Mouse (Mus musculus): ENCODE results near the gene Trabd.

GRCm38 (mm10) chr15:89089248-89090051 is 14.5 kb downstream of the Trabd start:
- TF ChIP-seq CTCF (IDR thresholded peaks at IDR 0.05; ENCODE audit: extremely low read depth, insufficient read length, insufficient replicate concordance, low read depth, low read length) = no peak
- TF ChIP-seq POLR2A (IDR thresholded peaks at IDR 0.05; ENCODE audit: low read depth, low read length) = no peak; the same call in 1 of the 2 replicates

Data from small intestine, adult 2 months (tissue).